Mouse (Mus musculus) embryonic facial prominence, embryonic 15.5 days (tissue): ENCODE data around the gene Hsd11b2. TPM values are rescaled to one million over a fixed set of nuclear protein-coding genes. Genes with fewer than 3 reads are reported as not detected.

Source experiments
- ATAC-seq: fragments of 200-750 bp; cut with Nextera tagmentation; 2 replicates; pipeline ENCODE4 v1.8.0; 2017; ENCODE audit warnings: low read depth, moderate TSS enrichment; ENCODE audit not compliant: insufficient number of reproducible peaks, low FRiP score, low TSS enrichment
- H3K27ac ChIP-seq: fragments of 300-500 bp; sonication (generic); replicated peaks from 2 replicates; pipeline ENCODE4 v1.5.1; 2015; ENCODE audit warnings: mild to moderate bottlenecking, inconsistent platforms
- H3K27me3 ChIP-seq: fragments of 300-500 bp; sonication (generic); 2 replicates; pipeline ENCODE4 v1.6.1; 2015; ENCODE audit warnings: inconsistent platforms
- H3K36me3 ChIP-seq: fragments of 300-500 bp; sonication (generic); 2 replicates; pipeline ENCODE4 v1.6.1; 2015; ENCODE audit warnings: mild to moderate bottlenecking, inconsistent platforms
- H3K4me1 ChIP-seq: fragments of 300-500 bp; sonication (generic); 2 replicates; pipeline ENCODE4 v1.6.1; 2015; ENCODE audit warnings: inconsistent platforms
- H3K4me2 ChIP-seq: fragments of 300-500 bp; sonication (generic); replicated peaks from 2 replicates; pipeline ENCODE4 v1.6.1; 2015; ENCODE audit warnings: mild to moderate bottlenecking, inconsistent platforms
- H3K4me3 ChIP-seq: fragments of 300-500 bp; sonication (generic); replicated peaks from 2 replicates; pipeline ENCODE4 v1.5.1; 2015; ENCODE audit warnings: mild to moderate bottlenecking, inconsistent platforms
- H3K9ac ChIP-seq: fragments of 300-500 bp; sonication (generic); 2 replicates; pipeline ENCODE4 v1.6.1; 2015; ENCODE audit warnings: inconsistent platforms
- H3K9me3 ChIP-seq: fragments of 300-500 bp; sonication (generic); replicated peaks from 2 replicates; pipeline ENCODE4 v1.6.1; 2016; ENCODE audit warnings: inconsistent platforms
- WGBS: fragments of 180-500 bp; shearing (Covaris S2); methylation state at CpG from one replicate; pipeline ENCODE4 v1.1.7; 2015; 5-methylcytosine and 5-hydroxymethylcytosine counted together
- polyA plus RNA-seq: library from polyadenylated mRNA; unstranded; fragments of >200 nt; fragmentation: Nextera tagmentation; extraction: Ambion mirVana; gene quantifications from 2 replicates; pipeline ENCODE4 v1.2.1, GENCODE M21; 2015

Gene Hsd11b2
- polyA plus RNA-seq, 1 experiment from 2014 or later, result 1.4 TPM

- no peaks in the 10 kb centered on the region for H3K9me3 ChIP-seq
- 19% methylated on average over 12 of the region's 12 CpGs for whole genome bisulfite sequencing
- no peak overlapping the region for H3K4me2 ChIP-seq
- peak overlapping the region; percentile 7; the same call in 1 of the 2 replicates for H3K27ac ChIP-seq
- no peaks in the 10 kb centered on the region for H3K36me3 ChIP-seq
- no peaks in the 10 kb centered on the region for H3K27me3 ChIP-seq
- peaks cover 25% of the 10 kb centered on the region for H3K4me1 ChIP-seq
- no peak overlapping the region for H3K4me3 ChIP-seq
- H3K9ac ChIP-seq, result no peak overlapping the region
- no peak for ATAC-seq
Measured at GRCm38 (mm10) chr8:105509997-105510735, 8.4 kb upstream of the Hsd11b2 start.

GRCm38 (mm10) chr8:105514194-105514593 lies 4.4 kb upstream of the Hsd11b2 start:
- Histone ChIP-seq H3K4me2 (no peak overlapping the region), H3K9me3 (no peaks in the 10 kb centered on the region), H3K27me3 (peaks cover 20% of the 10 kb centered on the region; the same call in 1 of the 2 replicates), H3K36me3 (no peaks in the 10 kb centered on the region), H3K4me3 (no peak overlapping the region), H3K9ac (no peak overlapping the region), H3K27ac (no peak overlapping the region), H3K4me1 (peaks cover 32% of the 10 kb centered on the region)
- WGBS, result 83% methylated on average over 6 of the region's 6 CpGs
- ATAC-seq, result no peak

- H3K36me3 ChIP-seq, result no peaks in the 10 kb centered on the region
- WGBS, result 71% methylated on average over 5 of the region's 5 CpGs
- H3K4me2 ChIP-seq, result no peak overlapping the region
- H3K4me3 ChIP-seq, result no peak overlapping the region
- ATAC-seq, result no peak
- H3K27me3 ChIP-seq, result peaks cover 24% of the 10 kb centered on the region
- no peaks in the 10 kb centered on the region for H3K9me3 ChIP-seq
- no peak overlapping the region for H3K27ac ChIP-seq
- H3K4me1 ChIP-seq, result peaks cover 35% of the 10 kb centered on the region
- no peak overlapping the region for H3K9ac ChIP-seq
Measured at GRCm38 (mm10) chr8:105514656-105515055, 3.9 kb upstream of the Hsd11b2 start.

- Histone ChIP-seq H3K9me3 (no peaks in the 10 kb centered on the region), H3K4me1 (peaks cover 25% of the 10 kb centered on the region), H3K4me2 (peak overlapping the region; percentile 41), H3K27me3 (peaks cover 27% of the 10 kb centered on the region), H3K9ac (no peak overlapping the region), H3K27ac (no peak overlapping the region), H3K4me3 (peak overlapping the region; percentile 20; the same call in 1 of the 2 replicates), H3K36me3 (0 out of 2 replicates have a peak, but pooled peaks cover under 1% of the 10 kb centered on the region)
- 12% methylated on average over 12 of the region's 12 CpGs for WGBS
- no peak for ATAC-seq
Measured at GRCm38 (mm10) chr8:105516018-105516645, 2.4 kb upstream of the Hsd11b2 start.

- no peak overlapping the region for H3K4me2 ChIP-seq
- H3K36me3 ChIP-seq, result peaks cover 12% of the 10 kb centered on the region; the same call in 1 of the 2 replicates
- H3K27me3 ChIP-seq, result peaks cover 27% of the 10 kb centered on the region
- ATAC-seq, result no peak
- no peak overlapping the region for H3K9ac ChIP-seq
- H3K27ac ChIP-seq, result no peak overlapping the region
- 47% methylated on average over 8 of the region's 8 CpGs for WGBS
- H3K4me1 ChIP-seq, result peaks cover 25% of the 10 kb centered on the region
- no peak overlapping the region for H3K4me3 ChIP-seq
- no peaks in the 10 kb centered on the region for H3K9me3 ChIP-seq
Measured at GRCm38 (mm10) chr8:105517346-105517745, 1.2 kb upstream of the Hsd11b2 start.

GRCm38 (mm10) chr8:105519591-105519990 lies 1.0 kb downstream of the Hsd11b2 start:
- 10% methylated on average over 2 of the region's 2 CpGs for WGBS
- H3K9ac ChIP-seq, result no peak overlapping the region
- peaks cover 25% of the 10 kb centered on the region for H3K4me1 ChIP-seq
- H3K27me3 ChIP-seq, result peaks cover 27% of the 10 kb centered on the region
- H3K36me3 ChIP-seq, result peaks cover 29% of the 10 kb centered on the region
- peak overlapping the region; percentile 99 for H3K4me2 ChIP-seq
- H3K9me3 ChIP-seq, result no peaks in the 10 kb centered on the region
- H3K27ac ChIP-seq, result no peak overlapping the region
- H3K4me3 ChIP-seq, result no peak overlapping the region
- no peak for ATAC-seq

GRCm38 (mm10) chr8:105520521-105520920 lies 2.0 kb downstream of the Hsd11b2 start:
- 40% methylated on average over 5 of the region's 5 CpGs for WGBS
- Histone ChIP-seq H3K36me3 (peaks cover 39% of the 10 kb centered on the region), H3K27ac (no peak overlapping the region), H3K4me1 (peaks cover 25% of the 10 kb centered on the region), H3K4me3 (no peak overlapping the region), H3K9ac (no peak overlapping the region), H3K4me2 (no peak overlapping the region), H3K27me3 (peaks cover 27% of the 10 kb centered on the region), H3K9me3 (no peaks in the 10 kb centered on the region)
- no peak for ATAC-seq

GRCm38 (mm10) chr8:105521061-105521460 lies 2.5 kb downstream of the Hsd11b2 start:
- 15% methylated on average over 3 of the region's 3 CpGs for WGBS
- Histone ChIP-seq H3K4me2 (no peak overlapping the region), H3K4me3 (no peak overlapping the region), H3K27ac (no peak overlapping the region), H3K36me3 (peaks cover 43% of the 10 kb centered on the region), H3K4me1 (peaks cover 22% of the 10 kb centered on the region), H3K9ac (no peak overlapping the region), H3K9me3 (no peaks in the 10 kb centered on the region), H3K27me3 (peaks cover 27% of the 10 kb centered on the region)
- ATAC-seq, result no peak

- Histone ChIP-seq H3K27ac (no peak overlapping the region), H3K9me3 (no peaks in the 10 kb centered on the region), H3K4me1 (peaks cover 18% of the 10 kb centered on the region), H3K4me2 (no peak overlapping the region), H3K27me3 (peaks cover 16% of the 10 kb centered on the region), H3K36me3 (peaks cover 43% of the 10 kb centered on the region), H3K4me3 (no peak overlapping the region), H3K9ac (no peak overlapping the region)
- 80% methylated on average over 21 of the region's 21 CpGs for WGBS
- ATAC-seq, result no peak
Measured at GRCm38 (mm10) chr8:105521995-105522769, 3.6 kb downstream of the Hsd11b2 start.

- WGBS, result 74% methylated on average over 9 of the region's 9 CpGs
- H3K9ac ChIP-seq, result no peak overlapping the region
- no peak for ATAC-seq
- H3K4me3 ChIP-seq, result no peak overlapping the region
- H3K9me3 ChIP-seq, result no peaks in the 10 kb centered on the region
- H3K36me3 ChIP-seq, result peaks cover 43% of the 10 kb centered on the region
- H3K4me1 ChIP-seq, result peaks cover 18% of the 10 kb centered on the region
- H3K27me3 ChIP-seq, result peaks cover 11% of the 10 kb centered on the region
- H3K27ac ChIP-seq, result no peak overlapping the region
- H3K4me2 ChIP-seq, result no peak overlapping the region
Measured at GRCm38 (mm10) chr8:105522890-105523289, 4.3 kb downstream of the Hsd11b2 start.

- H3K4me3 ChIP-seq, result no peak overlapping the region
- WGBS, result 84% methylated on average over 2 of the region's 2 CpGs
- no peak for ATAC-seq
- no peaks in the 10 kb centered on the region for H3K27me3 ChIP-seq
- H3K9me3 ChIP-seq, result no peaks in the 10 kb centered on the region
- H3K4me1 ChIP-seq, result no peaks in the 10 kb centered on the region
- H3K36me3 ChIP-seq, result peaks cover 56% of the 10 kb centered on the region
- no peak overlapping the region for H3K27ac ChIP-seq
- H3K9ac ChIP-seq, result no peak overlapping the region
- no peak overlapping the region for H3K4me2 ChIP-seq
Measured at GRCm38 (mm10) chr8:105527110-105527509, 8.6 kb downstream of the Hsd11b2 start.
